Mouse (Mus musculus): ENCODE measurements around the gene Fbxl8. TPM values are rescaled to one million over a fixed set of nuclear protein-coding genes. Genes with fewer than 3 reads are reported as not detected.

Fbxl8 gene
- polyA plus RNA-seq, 1 experiment: 16.0 TPM

- peak overlapping the region; percentile 34; the same call in 1 of the 2 replicates for H3K27ac ChIP-seq (ENCODE audit: insufficient read depth, low read length)
- WGBS: 24% methylated on average over 13 of the region's 13 CpGs
- DNase-seq (ENCODE audit: low read depth in 1 of 2, low spot score in 2 of 2): peak in 1 of 2 experiments; percentile 64
- H3K36me3 ChIP-seq (ENCODE audit: control insufficient read depth, insufficient read depth, low read length): peaks cover 4% of the 10 kb centered on the region
- H3K4me1 ChIP-seq (ENCODE audit: control insufficient read depth, insufficient read depth, insufficient read length): peaks cover 15% of the 10 kb centered on the region
- TF ChIP-seq POLR2A (IDR thresholded peaks at IDR 0.05; ENCODE audit: low read depth, low read length) (no peak), CTCF (IDR thresholded peaks at IDR 0.05; ENCODE audit: extremely low read depth, insufficient read depth, insufficient read length, insufficient replicate concordance) (no peak)
- H3K4me3 ChIP-seq (ENCODE audit: extremely low read depth, insufficient read depth, insufficient read length): no peak overlapping the region
- 0 out of 2 replicates have a peak, but pooled peaks cover 4% of the 10 kb centered on the region for H3K27me3 ChIP-seq (ENCODE audit: control insufficient read depth, insufficient read depth, low read length)
These were observed 2.3 kb downstream of the Fbxl8 start for GRCm38 (mm10) chr8:105266775-105267174.

GRCm38 (mm10) chr8:105268342-105269074 is 4.1 kb downstream of the Fbxl8 start:
- WGBS: 63% methylated on average over 65 of the region's 65 CpGs
- 0 out of 2 replicates have a peak, but pooled peaks cover 5% of the 10 kb centered on the region for H3K27me3 ChIP-seq (ENCODE audit: control insufficient read depth, insufficient read depth, low read length)
- no peak overlapping the region for H3K27ac ChIP-seq (ENCODE audit: insufficient read depth, low read length)
- H3K4me1 ChIP-seq (ENCODE audit: control insufficient read depth, insufficient read depth, insufficient read length): peaks cover 15% of the 10 kb centered on the region
- peaks cover 4% of the 10 kb centered on the region for H3K36me3 ChIP-seq (ENCODE audit: control insufficient read depth, insufficient read depth, low read length)
- no peak for DNase-seq (ENCODE audit: low read depth in 1 of 2, low spot score in 2 of 2)
- no peak overlapping the region for H3K4me3 ChIP-seq (ENCODE audit: extremely low read depth, insufficient read depth, insufficient read length)
- no peak for TF ChIP-seq POLR2A (IDR thresholded peaks at IDR 0.05; ENCODE audit: low read depth, low read length)
- TF ChIP-seq CTCF (IDR thresholded peaks at IDR 0.05; ENCODE audit: extremely low read depth, insufficient read depth, insufficient read length, insufficient replicate concordance): no peak

GRCm38 (mm10) chr8:105269075-105269458 is 4.6 kb downstream of the Fbxl8 start:
- TF ChIP-seq POLR2A (IDR thresholded peaks at IDR 0.05; ENCODE audit: low read depth, low read length) (no peak), CTCF (IDR thresholded peaks at IDR 0.05; ENCODE audit: extremely low read depth, insufficient read depth, insufficient read length, insufficient replicate concordance) (no peak)

GRCm38 (mm10) chr8:105269461-105269947 is 5.1 kb downstream of the Fbxl8 start, which contains the start of gene Hsf4:
Gene Hsf4 (plus strand): TSS chr8:105269801.
- H3K27ac ChIP-seq (ENCODE audit: insufficient read depth, low read length): no peak within 1 kb of the TSS
- DNase-seq (ENCODE audit: low read depth in 1 of 2, low spot score in 2 of 2): peak in 1 of 2 experiments; percentile 40
- 0 out of 2 replicates have a peak, but pooled peaks cover 5% of the 10 kb centered on the region for H3K27me3 ChIP-seq (ENCODE audit: control insufficient read depth, insufficient read depth, low read length)
- H3K36me3 ChIP-seq (ENCODE audit: control insufficient read depth, insufficient read depth, low read length): peaks cover 4% of the 10 kb centered on the region
- 4% methylated on average over 42 of the region's 42 CpGs for WGBS
- peak within 1 kb of the TSS; percentile 37; the same call in 1 of the 2 replicates for H3K4me3 ChIP-seq (ENCODE audit: extremely low read depth, insufficient read depth, insufficient read length)
- peaks cover 15% of the 10 kb centered on the region for H3K4me1 ChIP-seq (ENCODE audit: control insufficient read depth, insufficient read depth, insufficient read length)
- no peak for TF ChIP-seq POLR2A (IDR thresholded peaks at IDR 0.05; ENCODE audit: low read depth, low read length)
- no peak for TF ChIP-seq CTCF (IDR thresholded peaks at IDR 0.05; ENCODE audit: extremely low read depth, insufficient read depth, insufficient read length, insufficient replicate concordance)

More at GRCm38 (mm10) chr8:105269075-105269458, 4.6 kb downstream of the Fbxl8 start:
- Histone ChIP-seq H3K27me3 (ENCODE audit: control insufficient read depth, insufficient read depth, low read length) (0 out of 2 replicates have a peak, but pooled peaks cover 5% of the 10 kb centered on the region), H3K4me1 (ENCODE audit: control insufficient read depth, insufficient read depth, insufficient read length) (peaks cover 15% of the 10 kb centered on the region), H3K27ac (ENCODE audit: insufficient read depth, low read length) (no peak overlapping the region), H3K36me3 (ENCODE audit: control insufficient read depth, insufficient read depth, low read length) (peaks cover 4% of the 10 kb centered on the region), H3K4me3 (ENCODE audit: extremely low read depth, insufficient read depth, insufficient read length) (peak overlapping the region; percentile 37; the same call in 1 of the 2 replicates)
- 42% methylated on average over 10 of the region's 10 CpGs for WGBS
- no peak for DNase-seq (ENCODE audit: low read depth in 1 of 2, low spot score in 2 of 2)

- peaks cover 6% of the 10 kb centered on the region; the same call in 1 of the 2 replicates for H3K27me3 ChIP-seq (ENCODE audit: control insufficient read depth, insufficient read depth, low read length)
- H3K36me3 ChIP-seq (ENCODE audit: control insufficient read depth, insufficient read depth, low read length): peaks cover 4% of the 10 kb centered on the region
- H3K4me1 ChIP-seq (ENCODE audit: control insufficient read depth, insufficient read depth, insufficient read length): peaks cover 15% of the 10 kb centered on the region
- DNase-seq (ENCODE audit: low read depth in 1 of 2, low spot score in 2 of 2): no peak
- no peak overlapping the region for H3K27ac ChIP-seq (ENCODE audit: insufficient read depth, low read length)
- TF ChIP-seq CTCF (IDR thresholded peaks at IDR 0.05; ENCODE audit: extremely low read depth, insufficient read depth, insufficient read length, insufficient replicate concordance) (no peak), POLR2A (IDR thresholded peaks at IDR 0.05; ENCODE audit: low read depth, low read length) (no peak)
- peak overlapping the region; percentile 37; the same call in 1 of the 2 replicates for H3K4me3 ChIP-seq (ENCODE audit: extremely low read depth, insufficient read depth, insufficient read length)
- 17% methylated on average over 39 of the region's 39 CpGs for WGBS
These were observed 5.9 kb downstream of the Fbxl8 start for GRCm38 (mm10) chr8:105270101-105270915.

GRCm38 (mm10) chr8:105270916-105271186 is 6.4 kb downstream of the Fbxl8 start:
- peaks cover 16% of the 10 kb centered on the region for H3K4me1 ChIP-seq (ENCODE audit: control insufficient read depth, insufficient read depth, insufficient read length)
- H3K36me3 ChIP-seq (ENCODE audit: control insufficient read depth, insufficient read depth, low read length): peaks cover 4% of the 10 kb centered on the region
- DNase-seq (ENCODE audit: low read depth in 1 of 2, low spot score in 2 of 2): no peak
- peaks cover 9% of the 10 kb centered on the region; the same call in 1 of the 2 replicates for H3K27me3 ChIP-seq (ENCODE audit: control insufficient read depth, insufficient read depth, low read length)
- 25% methylated on average over 11 of the region's 11 CpGs for WGBS
- H3K4me3 ChIP-seq (ENCODE audit: extremely low read depth, insufficient read depth, insufficient read length): no peak overlapping the region
- TF ChIP-seq POLR2A (IDR thresholded peaks at IDR 0.05; ENCODE audit: low read depth, low read length): no peak
- no peak for TF ChIP-seq CTCF (IDR thresholded peaks at IDR 0.05; ENCODE audit: extremely low read depth, insufficient read depth, insufficient read length, insufficient replicate concordance)
- no peak overlapping the region for H3K27ac ChIP-seq (ENCODE audit: insufficient read depth, low read length)
